Mouse (Mus musculus) lung, embryonic 16.5 days (tissue): ENCODE measurements around the gene Ptpn3. TPM values are rescaled to one million over a fixed set of nuclear protein-coding genes. Genes with fewer than 3 reads are reported as not detected.

Experiments
- ATAC-seq: fragments of 200-750 bp; cut with Nextera tagmentation; 2 replicates; pipeline ENCODE4 v1.8.0; 2017; ENCODE audit warnings: low read depth, mild to moderate bottlenecking, moderate library complexity
- H3K27ac ChIP-seq: fragments of 300-500 bp; sonication (generic); 2 replicates; pipeline ENCODE4 v1.5.1; 2014; ENCODE audit warnings: mild to moderate bottlenecking, control low read depth, low read length
- H3K27me3 ChIP-seq: fragments of 300-500 bp; sonication (generic); 2 replicates; pipeline ENCODE4 v1.6.1; 2014; ENCODE audit warnings: low read depth, low read length, mixed read lengths; ENCODE audit not compliant: control insufficient read depth, insufficient read depth
- H3K36me3 ChIP-seq: fragments of 300-500 bp; sonication (generic); 2 replicates; pipeline ENCODE4 v1.6.1; 2014; ENCODE audit warnings: low read length; ENCODE audit not compliant: control insufficient read depth, insufficient read depth
- H3K4me1 ChIP-seq: fragments of 300-500 bp; sonication (generic); replicated peaks from 2 replicates; pipeline ENCODE4 v1.6.1; 2014; ENCODE audit warnings: low read length, mixed read lengths; ENCODE audit not compliant: control insufficient read depth, insufficient read depth
- H3K4me2 ChIP-seq: fragments of 300-500 bp; sonication (generic); 2 replicates; pipeline ENCODE4 v1.6.1; 2014; ENCODE audit warnings: low read depth, low read length, control low read depth
- H3K4me3 ChIP-seq: fragments of 300-500 bp; sonication (generic); 2 replicates; pipeline ENCODE4 v1.5.1; 2014; ENCODE audit warnings: mild to moderate bottlenecking, low read length, control low read depth
- H3K9ac ChIP-seq: fragments of 300-500 bp; sonication (generic); 2 replicates; pipeline ENCODE4 v1.6.1; 2014; ENCODE audit warnings: low read length, control low read depth
- H3K9me3 ChIP-seq: fragments of 300-500 bp; sonication (generic); 2 replicates; pipeline ENCODE4 v1.6.1; 2016; ENCODE audit warnings: low read length; ENCODE audit not compliant: control insufficient read depth
- WGBS: fragments of 180-500 bp; shearing (Covaris S2); extraction: QIAGEN DNeasy Blood & Tissue Kit; methylation state at CpG from one replicate; pipeline ENCODE4 v1.1.7; 2014; 5-methylcytosine and 5-hydroxymethylcytosine counted together
- polyA plus RNA-seq: library from polyadenylated mRNA; unstranded; fragments of >200 nt; fragmentation: Nextera tagmentation; extraction: Ambion mirVana; gene quantifications from 2 replicates; pipeline ENCODE4 v1.2.1, GENCODE M21; 2015

The Ptpn3 gene
- polyA plus RNA-seq, 1 experiment from 2014 or later, result 3.9 TPM

DNA sequence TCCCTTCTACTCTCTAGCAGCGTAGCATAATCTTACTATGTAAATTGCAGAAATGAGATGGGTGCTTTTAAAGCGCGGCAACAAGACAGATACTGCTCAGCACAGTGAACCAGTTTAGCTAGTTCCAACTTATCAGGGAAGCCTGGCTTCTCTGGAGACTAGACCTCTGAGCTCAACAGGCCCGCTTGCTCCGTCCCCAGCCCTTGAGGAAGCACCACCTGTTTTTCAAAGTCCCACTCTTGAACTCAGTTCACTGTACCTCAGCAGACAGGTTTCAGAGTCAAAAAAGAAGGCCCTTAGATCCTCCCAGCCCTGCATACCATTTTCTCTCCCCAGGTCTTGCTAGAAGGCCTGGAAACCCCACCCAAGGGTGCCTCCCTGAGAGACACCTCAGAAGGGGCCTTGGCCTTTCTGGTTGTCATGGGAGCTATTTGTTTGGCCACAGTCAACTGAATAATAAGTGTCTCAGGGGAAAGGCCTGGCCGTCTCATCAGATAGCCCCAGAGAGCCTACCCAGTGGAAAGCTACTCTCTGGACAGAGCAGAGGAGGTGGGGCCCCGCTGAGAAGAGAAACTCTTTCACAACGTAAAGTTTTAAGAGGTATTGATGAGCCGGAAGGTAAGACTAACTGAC is 136.9 kb downstream of the Ptpn3 start:
- H3K36me3 ChIP-seq, result no peaks in the 10 kb centered on the region

DNA sequence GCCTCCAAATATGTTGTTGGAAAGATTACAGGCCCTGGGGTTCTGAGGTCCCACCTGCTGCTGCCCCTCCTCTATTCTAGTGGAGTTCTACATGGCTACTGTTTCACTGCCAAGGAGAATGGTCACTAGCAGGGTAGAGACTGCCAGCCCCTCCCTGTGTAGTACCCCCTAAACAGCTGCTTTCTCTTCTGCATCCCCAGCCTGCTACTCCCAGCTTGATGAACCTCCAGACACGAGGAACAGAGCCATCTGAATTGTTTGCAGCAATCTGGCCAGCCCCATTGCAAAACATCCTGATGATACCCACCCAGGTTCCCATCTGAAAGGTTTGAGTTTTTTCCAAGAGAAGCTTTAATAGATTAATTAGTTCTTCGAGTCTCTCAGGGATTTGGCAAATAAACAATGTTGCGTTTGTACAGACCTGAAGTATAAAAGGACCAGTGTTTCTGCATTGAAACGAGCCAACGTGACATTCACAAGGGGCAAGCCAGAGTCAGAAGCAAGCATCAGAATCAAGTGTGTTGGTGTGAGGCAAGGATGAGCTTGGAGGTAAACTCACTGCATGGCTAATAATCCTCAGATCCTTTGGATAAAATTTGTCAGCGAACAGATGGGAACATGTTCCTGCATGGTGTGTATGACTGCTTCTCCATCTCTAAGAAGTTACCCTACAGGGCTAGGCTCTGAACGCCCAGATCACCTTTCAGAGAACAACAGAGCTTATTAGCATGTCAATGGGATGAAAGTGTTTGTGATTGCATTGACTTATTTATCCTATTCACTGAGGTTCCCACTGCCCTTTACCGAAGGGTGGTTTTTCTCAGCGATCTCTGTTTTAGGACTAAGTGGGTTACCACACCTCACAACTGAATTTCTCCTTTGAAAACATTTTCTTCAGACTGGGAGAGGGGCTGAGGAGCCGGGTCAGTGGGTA is 138.6 kb downstream of the Ptpn3 start:
- no peak for ATAC-seq
- H3K9ac ChIP-seq, result no peak overlapping the region
- H3K9me3 ChIP-seq, result no peaks in the 10 kb centered on the region
- no peaks in the 10 kb centered on the region for H3K27me3 ChIP-seq
- H3K4me1 ChIP-seq, result peaks cover 5% of the 10 kb centered on the region
- H3K4me3 ChIP-seq, result no peak overlapping the region
- H3K27ac ChIP-seq, result no peak overlapping the region
- 42% methylated on average over 10 of the region's 10 CpGs for WGBS
- H3K36me3 ChIP-seq, result no peaks in the 10 kb centered on the region
- no peak overlapping the region for H3K4me2 ChIP-seq

More for the DNA sequence above, 136.9 kb downstream of the Ptpn3 start:
- Histone ChIP-seq H3K9ac (no peak overlapping the region), H3K4me1 (peaks cover 5% of the 10 kb centered on the region), H3K27ac (no peak overlapping the region), H3K4me3 (no peak overlapping the region), H3K4me2 (no peak overlapping the region), H3K27me3 (no peaks in the 10 kb centered on the region), H3K9me3 (no peaks in the 10 kb centered on the region)
- 80% methylated on average over 9 of the region's 9 CpGs for WGBS
- no peak for ATAC-seq

DNA sequence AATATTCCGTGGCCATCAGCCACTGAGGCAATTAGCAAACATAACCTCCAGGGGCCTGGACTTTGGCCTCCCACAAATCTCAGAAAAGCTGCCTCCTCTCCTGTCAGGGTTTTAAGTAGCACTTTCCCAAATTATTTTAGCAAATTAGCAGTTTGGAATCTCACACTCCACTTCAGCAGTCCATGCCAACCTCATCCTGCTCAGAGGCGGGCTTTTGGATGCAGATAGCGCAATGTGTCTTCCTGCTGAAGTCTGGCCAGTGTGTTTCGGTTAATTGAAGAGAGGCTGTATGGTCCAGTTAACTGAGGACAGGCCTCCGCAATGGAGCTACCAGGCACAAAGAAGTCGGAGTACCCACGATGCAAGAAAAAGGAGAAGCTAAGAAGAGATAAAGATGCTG is 141.1 kb downstream of the Ptpn3 start:
- H3K4me1 ChIP-seq, result peaks cover 11% of the 10 kb centered on the region
- H3K36me3 ChIP-seq, result no peaks in the 10 kb centered on the region
- H3K27me3 ChIP-seq, result no peaks in the 10 kb centered on the region
- H3K9me3 ChIP-seq, result no peaks in the 10 kb centered on the region
- WGBS, result 76% methylated on average over 7 of the region's 7 CpGs
- no peak overlapping the region for H3K27ac ChIP-seq
- no peak overlapping the region for H3K4me3 ChIP-seq
- no peak overlapping the region for H3K4me2 ChIP-seq
- ATAC-seq, result no peak
- no peak overlapping the region for H3K9ac ChIP-seq

GRCm38 (mm10) chr4:57156549-57157169 is 145.0 kb downstream of the Ptpn3 start:
- ATAC-seq, result peak; percentile 83

DNA sequence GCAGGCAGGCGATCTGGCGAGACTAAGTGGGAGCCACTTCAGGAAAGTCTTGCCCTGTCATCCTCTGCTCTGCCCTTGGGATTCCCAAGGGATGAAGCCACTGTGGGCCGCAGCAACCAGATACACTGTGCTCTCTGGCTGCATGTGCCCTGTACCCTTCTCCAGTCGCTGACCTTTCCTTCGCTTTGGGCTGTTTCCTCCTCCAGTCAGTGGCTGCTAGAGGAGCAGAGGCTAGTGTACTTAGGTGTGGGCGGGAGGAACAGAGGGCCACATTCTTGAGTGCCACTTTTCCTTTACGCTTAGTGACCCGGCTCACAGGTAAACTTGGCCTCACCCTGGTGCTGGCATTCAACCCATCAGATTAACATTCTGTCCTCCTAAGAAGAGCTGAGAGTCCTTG is 147.8 kb downstream of the Ptpn3 start:
- Histone ChIP-seq H3K4me3 (peak overlapping the region; percentile 24; the same call in 1 of the 2 replicates), H3K4me2 (peak overlapping the region; percentile 43), H3K9ac (peak overlapping the region; percentile 58), H3K4me1 (peaks cover 19% of the 10 kb centered on the region), H3K36me3 (no peaks in the 10 kb centered on the region), H3K9me3 (no peaks in the 10 kb centered on the region), H3K27ac (peak overlapping the region; percentile 90), H3K27me3 (no peaks in the 10 kb centered on the region)
- ATAC-seq, result peak; percentile 80
- WGBS, result 31% methylated on average over 8 of the region's 8 CpGs

More at GRCm38 (mm10) chr4:57156549-57157169, 145.0 kb downstream of the Ptpn3 start:
- no peaks in the 10 kb centered on the region for H3K36me3 ChIP-seq
- peaks cover 19% of the 10 kb centered on the region for H3K4me1 ChIP-seq
- peak overlapping the region; percentile 72 for H3K27ac ChIP-seq
- no peaks in the 10 kb centered on the region for H3K9me3 ChIP-seq
- WGBS, result 58% methylated on average over 8 of the region's 8 CpGs
- no peak overlapping the region for H3K4me2 ChIP-seq
- no peaks in the 10 kb centered on the region for H3K27me3 ChIP-seq
- no peak overlapping the region for H3K4me3 ChIP-seq
- peak overlapping the region; percentile 23; the same call in 1 of the 2 replicates for H3K9ac ChIP-seq

DNA sequence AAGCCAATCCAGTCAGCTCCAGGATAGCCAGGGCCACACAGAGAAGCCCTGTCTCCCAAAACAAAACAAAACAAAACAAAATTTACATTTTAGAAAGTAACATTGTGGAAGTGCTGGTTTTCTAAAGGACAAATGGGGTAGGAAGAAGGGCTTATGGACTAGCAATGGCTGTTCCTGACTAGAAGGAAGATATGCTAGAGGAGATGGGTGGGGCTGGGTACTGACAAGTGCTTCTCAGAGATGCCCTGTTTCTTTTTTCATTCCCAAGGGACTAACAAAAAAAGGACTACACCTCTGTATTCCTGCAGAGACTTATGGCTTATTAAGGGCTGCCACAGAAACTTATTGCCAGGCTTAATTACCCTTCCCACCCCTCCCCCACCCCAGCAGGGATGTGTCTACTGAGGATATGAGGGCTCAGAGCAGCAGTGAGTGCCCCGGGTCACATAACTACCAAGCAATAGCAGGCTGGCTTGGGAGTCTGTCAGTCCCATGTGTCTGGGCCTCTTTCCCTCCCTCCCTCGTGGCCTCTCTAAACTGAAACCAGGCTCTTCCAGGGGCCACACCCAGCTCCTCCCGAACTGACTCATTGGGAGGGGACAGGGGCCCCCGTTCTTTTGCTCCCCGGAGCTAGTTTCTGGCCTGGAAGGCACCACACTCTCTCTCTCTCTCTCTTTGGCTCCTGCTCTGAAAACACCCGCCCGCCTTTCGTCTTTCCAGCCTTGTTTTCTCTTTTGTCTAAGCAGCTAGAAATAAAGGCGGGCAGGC is 148.4 kb downstream of the Ptpn3 start:
- Histone ChIP-seq H3K36me3 (no peaks in the 10 kb centered on the region), H3K4me3 (peak overlapping the region; percentile 24; the same call in 1 of the 2 replicates), H3K27me3 (no peaks in the 10 kb centered on the region), H3K4me1 (peaks cover 19% of the 10 kb centered on the region), H3K9me3 (no peaks in the 10 kb centered on the region), H3K27ac (peak overlapping the region; percentile 90), H3K4me2 (peak overlapping the region; percentile 43), H3K9ac (peak overlapping the region; percentile 58)
- whole genome bisulfite sequencing, result 7% methylated on average over 9 of the region's 9 CpGs
- peak; percentile 65 for ATAC-seq

- H3K9ac ChIP-seq, result no peak overlapping the region
- H3K4me1 ChIP-seq, result peaks cover 3% of the 10 kb centered on the region; the same call in 1 of the 2 replicates
- 42% methylated on average over 3 of the region's 3 CpGs for WGBS
- H3K4me3 ChIP-seq, result no peak overlapping the region
- no peaks in the 10 kb centered on the region for H3K36me3 ChIP-seq
- H3K27ac ChIP-seq, result no peak overlapping the region
- no peaks in the 10 kb centered on the region for H3K9me3 ChIP-seq
- H3K27me3 ChIP-seq, result peaks cover 10% of the 10 kb centered on the region
- ATAC-seq, result no peak
- no peak overlapping the region for H3K4me2 ChIP-seq
Observed at GRCm38 (mm10) chr4:57148182-57148581, 153.5 kb downstream of the Ptpn3 start.

- Histone ChIP-seq H3K9ac (peak within 1 kb of the TSS; percentile 73), H3K27me3 (peaks cover 45% of the 10 kb centered on the region), H3K4me2 (peak within 1 kb of the TSS; percentile 97), H3K36me3 (no peaks in the 10 kb centered on the region), H3K27ac (no peak within 1 kb of the TSS), H3K9me3 (no peaks in the 10 kb centered on the region), H3K4me1 (peaks cover 19% of the 10 kb centered on the region), H3K4me3 (peak within 1 kb of the TSS; percentile 69)
- ATAC-seq, result peak; percentile 90
- WGBS, result under 1% methylated on average over 46 of the region's 142 CpGs
Observed at GRCm38 (mm10) chr4:57143026-57143937, 158.4 kb downstream of the Ptpn3 start, which contains the start of gene Epb41l4b. Gene Epb41l4b (minus strand): TSS chr4:57143437.
